Mouse (Mus musculus): Measurements from ENCODE around the gene Sord. TPM values are rescaled to one million over a fixed set of nuclear protein-coding genes. Genes with fewer than 3 reads are reported as not detected.

Gene Sord
- polyA plus RNA-seq, 1 experiment from 2014 or later = 22.7 TPM

GRCm38 (mm10) chr2:122304544-122304943 is 70.0 kb downstream of the Sord start:
- H3K9ac ChIP-seq (replicated peaks; ENCODE audit: low read depth, low read length) = no peak overlapping the region
- 0 out of 2 replicates have a peak, but pooled peaks cover 9% of the 10 kb centered on the region for H3K4me1 ChIP-seq (ENCODE audit: control insufficient read depth, insufficient read depth, low read length)
- H3K27me3 ChIP-seq (ENCODE audit: control insufficient read depth, insufficient read depth, low read length) = peaks cover 42% of the 10 kb centered on the region
- WGBS = 85% methylated on average over 6 of the region's 6 CpGs
- ATAC-seq (ENCODE audit: low read depth) = no peak
- no peak overlapping the region for H3K27ac ChIP-seq (ENCODE audit: low read depth, low read length)
- H3K36me3 ChIP-seq (ENCODE audit: control insufficient read depth, insufficient read depth, low read length) = no peaks in the 10 kb centered on the region
- no peaks in the 10 kb centered on the region for H3K9me3 ChIP-seq (ENCODE audit: control insufficient read depth, low read length)
- H3K4me2 ChIP-seq (ENCODE audit: low read depth, low read length) = no peak overlapping the region
- no peak overlapping the region for H3K4me3 ChIP-seq (ENCODE audit: low read depth, low read length)

- Histone ChIP-seq H3K4me3 (ENCODE audit: low read depth, low read length) (no peak overlapping the region), H3K4me2 (ENCODE audit: low read depth, low read length) (no peak overlapping the region), H3K9ac (replicated peaks; ENCODE audit: low read depth, low read length) (no peak overlapping the region), H3K4me1 (ENCODE audit: control insufficient read depth, insufficient read depth, low read length) (0 out of 2 replicates have a peak, but pooled peaks cover 9% of the 10 kb centered on the region), H3K36me3 (ENCODE audit: control insufficient read depth, insufficient read depth, low read length) (no peaks in the 10 kb centered on the region), H3K27me3 (ENCODE audit: control insufficient read depth, insufficient read depth, low read length) (peaks cover 35% of the 10 kb centered on the region), H3K9me3 (ENCODE audit: control insufficient read depth, low read length) (no peaks in the 10 kb centered on the region), H3K27ac (ENCODE audit: low read depth, low read length) (no peak overlapping the region)
- WGBS = 89% methylated on average over 16 of the region's 16 CpGs
- ATAC-seq (ENCODE audit: low read depth) = no peak
Observed at GRCm38 (mm10) chr2:122305097-122305892, 70.7 kb downstream of the Sord start.

- H3K9ac ChIP-seq (replicated peaks; ENCODE audit: low read depth, low read length) = no peak overlapping the region
- H3K27ac ChIP-seq (ENCODE audit: low read depth, low read length) = no peak overlapping the region
- H3K4me3 ChIP-seq (ENCODE audit: low read depth, low read length) = no peak overlapping the region
- 0 out of 2 replicates have a peak, but pooled peaks cover 9% of the 10 kb centered on the region for H3K4me1 ChIP-seq (ENCODE audit: control insufficient read depth, insufficient read depth, low read length)
- no peak overlapping the region for H3K4me2 ChIP-seq (ENCODE audit: low read depth, low read length)
- 57% methylated on average over 4 of the region's 4 CpGs for WGBS
- H3K36me3 ChIP-seq (ENCODE audit: control insufficient read depth, insufficient read depth, low read length) = no peaks in the 10 kb centered on the region
- no peak for ATAC-seq (ENCODE audit: low read depth)
- H3K9me3 ChIP-seq (ENCODE audit: control insufficient read depth, low read length) = no peaks in the 10 kb centered on the region
- peaks cover 26% of the 10 kb centered on the region for H3K27me3 ChIP-seq (ENCODE audit: control insufficient read depth, insufficient read depth, low read length)
Observed at GRCm38 (mm10) chr2:122306184-122306583, 71.6 kb downstream of the Sord start.

GRCm38 (mm10) chr2:122309647-122310046 is 75.1 kb downstream of the Sord start:
- Histone ChIP-seq H3K27me3 (ENCODE audit: control insufficient read depth, insufficient read depth, low read length) (peaks cover 23% of the 10 kb centered on the region), H3K4me2 (ENCODE audit: low read depth, low read length) (no peak overlapping the region), H3K27ac (ENCODE audit: low read depth, low read length) (no peak overlapping the region), H3K9ac (replicated peaks; ENCODE audit: low read depth, low read length) (no peak overlapping the region), H3K9me3 (ENCODE audit: control insufficient read depth, low read length) (no peaks in the 10 kb centered on the region), H3K4me3 (ENCODE audit: low read depth, low read length) (no peak overlapping the region), H3K36me3 (ENCODE audit: control insufficient read depth, insufficient read depth, low read length) (no peaks in the 10 kb centered on the region), H3K4me1 (ENCODE audit: control insufficient read depth, insufficient read depth, low read length) (no peaks in the 10 kb centered on the region)
- 41% methylated on average over 3 of the region's 3 CpGs for WGBS
- no peak for ATAC-seq (ENCODE audit: low read depth)

GRCm38 (mm10) chr2:122311561-122311960 is 77.0 kb downstream of the Sord start:
- Histone ChIP-seq H3K27ac (ENCODE audit: low read depth, low read length) (no peak overlapping the region), H3K9ac (replicated peaks; ENCODE audit: low read depth, low read length) (no peak overlapping the region), H3K4me2 (ENCODE audit: low read depth, low read length) (no peak overlapping the region), H3K4me3 (ENCODE audit: low read depth, low read length) (no peak overlapping the region), H3K27me3 (ENCODE audit: control insufficient read depth, insufficient read depth, low read length) (peaks cover 23% of the 10 kb centered on the region), H3K9me3 (ENCODE audit: control insufficient read depth, low read length) (no peaks in the 10 kb centered on the region), H3K36me3 (ENCODE audit: control insufficient read depth, insufficient read depth, low read length) (no peaks in the 10 kb centered on the region), H3K4me1 (ENCODE audit: control insufficient read depth, insufficient read depth, low read length) (no peaks in the 10 kb centered on the region)
- ATAC-seq (ENCODE audit: low read depth) = no peak
- WGBS = 37% methylated on average over 2 of the region's 2 CpGs

- H3K27ac ChIP-seq (ENCODE audit: low read depth, low read length) = no peak overlapping the region
- WGBS = 4% methylated on average over 27 of the region's 27 CpGs
- ATAC-seq (ENCODE audit: low read depth) = peak; percentile 66; the same call in 1 of the 2 replicates
Observed at GRCm38 (mm10) chr2:122312722-122313417, 78.3 kb downstream of the Sord start.

GRCm38 (mm10) chr2:122313536-122313935 is 79.0 kb downstream of the Sord start, which contains the start of gene Duoxa1:
TSS of gene Duoxa1 (minus strand) at chr2:122313730.
- ATAC-seq (ENCODE audit: low read depth) = peak; percentile 41; the same call in 1 of the 2 replicates
- WGBS = under 1% methylated on average over 24 of the region's 24 CpGs

More at GRCm38 (mm10) chr2:122312722-122313417, 78.3 kb downstream of the Sord start:
- H3K4me1 ChIP-seq (ENCODE audit: control insufficient read depth, insufficient read depth, low read length) = no peaks in the 10 kb centered on the region
- H3K36me3 ChIP-seq (ENCODE audit: control insufficient read depth, insufficient read depth, low read length) = no peaks in the 10 kb centered on the region
- H3K9me3 ChIP-seq (ENCODE audit: control insufficient read depth, low read length) = no peaks in the 10 kb centered on the region
- H3K27me3 ChIP-seq (ENCODE audit: control insufficient read depth, insufficient read depth, low read length) = peaks cover 16% of the 10 kb centered on the region
- H3K9ac ChIP-seq (replicated peaks; ENCODE audit: low read depth, low read length) = no peak overlapping the region
- peak overlapping the region; percentile 11; the same call in 1 of the 2 replicates for H3K4me3 ChIP-seq (ENCODE audit: low read depth, low read length)
- H3K4me2 ChIP-seq (ENCODE audit: low read depth, low read length) = peak overlapping the region; percentile 30

More at GRCm38 (mm10) chr2:122313536-122313935, 79.0 kb downstream of the Sord start, which contains the start of gene Duoxa1:
- Histone ChIP-seq H3K27me3 (ENCODE audit: control insufficient read depth, insufficient read depth, low read length) (peaks cover 16% of the 10 kb centered on the region), H3K9ac (replicated peaks; ENCODE audit: low read depth, low read length) (no peak within 1 kb of the TSS), H3K9me3 (ENCODE audit: control insufficient read depth, low read length) (no peaks in the 10 kb centered on the region), H3K4me1 (ENCODE audit: control insufficient read depth, insufficient read depth, low read length) (no peaks in the 10 kb centered on the region), H3K4me3 (ENCODE audit: low read depth, low read length) (peak within 1 kb of the TSS; percentile 11; the same call in 1 of the 2 replicates), H3K4me2 (ENCODE audit: low read depth, low read length) (peak within 1 kb of the TSS; percentile 30), H3K36me3 (ENCODE audit: control insufficient read depth, insufficient read depth, low read length) (no peaks in the 10 kb centered on the region), H3K27ac (ENCODE audit: low read depth, low read length) (no peak within 1 kb of the TSS)

All from neural tube, embryonic 14.5 days (tissue).